Mouse (Mus musculus): ENCODE results near the gene Tdrd6.

GRCm38 (mm10) chr17:43589750-43590149 is 40.3 kb downstream of the Tdrd6 start:
- no peak for TF ChIP-seq GATA1 (IDR thresholded peaks at IDR 0.05; ENCODE audit: borderline replicate concordance, low read length)
- no peak for TF ChIP-seq FLI1 (IDR thresholded peaks at IDR 0.05; ENCODE audit: low read length)

Data from megakaryocyte, embryonic 14.5 days (primary cell).